Mouse (Mus musculus) cerebellum, adult 2 months (tissue): ENCODE data around the gene Sftpa1. TPM values are rescaled to one million over a fixed set of nuclear protein-coding genes. Genes with fewer than 3 reads are reported as not detected.

Experiments
- DNase-seq, 2 experiments: peaks; one replicate each; pipeline ENCODE4 v3.0.0; 2021
- H3K27ac ChIP-seq: fragments of 200-500 bp; 2 replicates; pipeline ENCODE4 v1.5.1; 2012; ENCODE audit warnings: low read length, control low read depth, inconsistent platforms; ENCODE audit not compliant: insufficient read depth
- H3K27me3 ChIP-seq: fragments of 200-500 bp; 2 replicates; pipeline ENCODE4 v1.6.1; 2012; ENCODE audit warnings: inconsistent platforms, mild to moderate bottlenecking, low read length, moderate library complexity; ENCODE audit not compliant: control insufficient read depth, insufficient read depth
- H3K4me1 ChIP-seq: fragments of 200-500 bp; 2 replicates; pipeline ENCODE4 v1.6.1; 2011; ENCODE audit warnings: low read length; ENCODE audit not compliant: control insufficient read depth, insufficient read depth
- H3K4me3 ChIP-seq: fragments of 200-500 bp; replicated peaks from 2 replicates; pipeline ENCODE3; 2011; ENCODE audit warnings: mild to moderate bottlenecking, low read depth, low read length, control low read depth; ENCODE audit not compliant: insufficient read depth
- CTCF ChIP-seq: fragments of 200-500 bp; IDR thresholded peaks from 2 replicates; pipeline ENCODE4 v1.5.1; 2011; ENCODE audit warnings: low read depth, mild to moderate bottlenecking, control low read depth, low read length, moderate library complexity, borderline replicate concordance; ENCODE audit not compliant: insufficient read depth
- POLR2A ChIP-seq: fragments of 200-500 bp; IDR thresholded peaks from 2 replicates; pipeline ENCODE4 v1.6.1; 2011; ENCODE audit warnings: low read length, control low read depth, borderline replicate concordance; ENCODE audit not compliant: insufficient read depth
- WGBS: fragments of 180-500 bp; shearing (Covaris S2); methylation state at CpG from one replicate; pipeline ENCODE4 v1.1.7; 2018; 5-methylcytosine and 5-hydroxymethylcytosine counted together
- polyA plus RNA-seq: library from polyadenylated mRNA; depleted of rRNA; stranded (reverse); fragments of >200 nt; gene quantifications from 2 replicates; pipeline ENCODE4 v1.2.3, GENCODE M21; 2012

The Sftpa1 gene
- polyA plus RNA-seq, 1 experiment: not detected

GRCm38 (mm10) chr14:41140686-41141085, 9.1 kb downstream of the Sftpa1 start:
- 80% methylated on average over 1 of the region's 1 CpGs for WGBS
- TF ChIP-seq CTCF (no peak), POLR2A (no peak)
- no peak for DNase-seq
- no peaks in the 10 kb centered on the region for H3K4me1 ChIP-seq
- H3K27me3 ChIP-seq: no peaks in the 10 kb centered on the region
- H3K4me3 ChIP-seq: no peak overlapping the region
- H3K27ac ChIP-seq: no peak overlapping the region

- TF ChIP-seq POLR2A (no peak), CTCF (no peak)
- DNase-seq: no peak
- no peak overlapping the region for H3K27ac ChIP-seq
- H3K27me3 ChIP-seq: no peaks in the 10 kb centered on the region
- H3K4me1 ChIP-seq: no peaks in the 10 kb centered on the region
- H3K4me3 ChIP-seq: no peak overlapping the region
- WGBS: 74% methylated on average over 6 of the region's 6 CpGs
Observed at GRCm38 (mm10) chr14:41146035-41146434, 14.5 kb downstream of the Sftpa1 start.

DNA sequence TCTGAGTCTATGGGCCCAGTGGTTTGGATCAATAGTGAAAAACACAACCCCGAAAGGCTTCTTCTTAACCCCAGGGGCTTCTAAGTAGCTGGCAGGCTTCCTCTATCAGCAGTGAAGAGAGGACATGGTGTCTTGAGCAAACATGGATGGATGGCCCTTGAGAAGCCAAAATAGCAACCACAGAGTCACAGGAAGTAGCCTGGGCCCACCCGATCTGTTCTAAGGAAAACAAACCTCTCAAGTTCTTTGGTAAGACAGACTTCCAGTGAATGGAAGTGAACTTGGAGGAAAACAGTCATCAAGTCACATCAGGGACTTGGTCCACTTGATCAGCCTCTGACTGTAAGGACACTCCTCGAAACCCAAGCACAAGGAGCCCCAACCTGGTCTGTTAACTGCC, 15.3 kb downstream of the Sftpa1 start:
- 83% methylated on average over 3 of the region's 3 CpGs for WGBS
- TF ChIP-seq CTCF (no peak), POLR2A (no peak)
- Histone ChIP-seq H3K27ac (no peak overlapping the region), H3K4me3 (no peak overlapping the region), H3K27me3 (no peaks in the 10 kb centered on the region), H3K4me1 (no peaks in the 10 kb centered on the region)
- DNase-seq: no peak

DNA sequence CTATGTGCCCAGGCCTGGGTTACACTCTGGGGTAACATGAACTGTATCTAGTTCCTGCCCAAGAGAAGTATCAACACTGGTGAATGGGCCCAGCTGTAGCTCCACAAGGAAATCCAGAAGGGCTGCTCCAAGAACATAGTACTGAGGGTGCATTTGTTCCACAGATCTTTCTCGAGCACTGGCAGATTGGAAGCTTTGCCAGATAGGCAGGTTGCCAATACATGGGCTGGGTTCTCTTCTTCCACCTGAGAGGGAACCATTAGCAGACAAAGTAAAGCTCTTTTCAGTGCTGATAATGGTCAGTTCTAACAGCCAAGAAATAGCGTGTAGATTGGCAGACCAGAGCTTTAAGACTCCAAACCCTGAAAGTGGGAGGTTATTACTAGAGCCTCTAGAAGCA, 15.8 kb downstream of the Sftpa1 start:
- TF ChIP-seq POLR2A (no peak), CTCF (no peak)
- Histone ChIP-seq H3K4me3 (no peak overlapping the region), H3K27ac (no peak overlapping the region), H3K4me1 (no peaks in the 10 kb centered on the region), H3K27me3 (no peaks in the 10 kb centered on the region)
- DNase-seq: no peak
- WGBS: 49% methylated on average over 2 of the region's 2 CpGs

DNA sequence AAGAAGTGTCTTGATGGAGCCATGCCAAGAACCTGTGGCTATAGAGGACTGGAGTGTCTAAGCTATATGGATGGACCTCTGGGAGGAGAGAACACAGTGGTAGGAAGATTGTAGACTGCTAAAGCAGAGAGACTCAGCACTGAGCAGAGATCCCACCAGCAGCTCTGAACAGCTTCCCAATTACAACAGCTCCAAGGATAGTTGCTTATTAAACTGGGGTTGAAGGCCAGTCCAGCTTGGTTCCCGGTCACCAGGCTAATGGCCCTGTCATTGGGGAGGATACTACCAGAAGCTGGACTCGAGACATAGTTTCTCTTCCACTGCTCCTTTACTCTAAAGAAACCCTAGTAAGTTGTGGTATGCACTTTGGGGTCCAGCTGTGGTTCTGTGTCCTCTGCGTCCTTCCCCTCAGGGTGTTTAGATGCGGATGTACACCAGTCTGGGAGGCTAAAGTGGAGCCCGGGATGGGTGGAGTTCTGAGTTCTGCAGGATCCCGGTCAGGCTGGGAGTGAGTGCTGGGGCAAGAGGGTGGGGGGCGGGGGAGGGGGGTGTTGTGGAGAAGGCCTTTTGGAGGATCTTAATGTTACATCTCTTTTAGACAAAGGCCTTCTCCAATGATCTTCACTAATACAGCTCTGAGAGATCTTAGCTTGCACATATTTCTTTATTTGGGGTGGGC, 19.8 kb downstream of the Sftpa1 start, which contains the start of gene Mbl1:
Gene Mbl1, plus strand, starts transcription at position 239 of the 679 bp plus-strand sequence.
- Histone ChIP-seq H3K4me1 (no peaks in the 10 kb centered on the region), H3K4me3 (no peak within 1 kb of the TSS), H3K27me3 (no peaks in the 10 kb centered on the region), H3K27ac (no peak within 1 kb of the TSS)
- 85% methylated on average over 7 of the region's 7 CpGs for WGBS
- DNase-seq: no peak
- no peak for TF ChIP-seq POLR2A
- no peak for TF ChIP-seq CTCF

DNA sequence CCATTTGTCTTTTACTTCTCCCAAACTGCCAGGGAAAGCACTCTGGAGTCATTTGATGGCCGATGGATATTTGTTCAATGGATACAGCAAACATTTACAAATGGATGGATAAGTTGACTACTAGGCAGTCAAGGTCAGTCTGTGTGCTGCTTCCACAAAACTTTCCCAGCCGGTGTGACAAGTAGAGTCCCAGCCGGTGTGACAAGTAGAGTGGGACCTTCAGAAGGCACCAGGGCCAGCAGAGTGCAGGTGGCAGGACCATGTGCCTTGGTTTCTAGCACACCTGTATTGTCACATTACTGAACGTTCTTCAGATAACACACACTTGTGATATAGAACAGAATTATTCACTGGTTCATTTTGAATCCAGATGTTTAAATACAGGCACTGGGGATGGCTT, 28.5 kb downstream of the Sftpa1 start:
- WGBS: 89% methylated on average over 4 of the region's 4 CpGs
- no peaks in the 10 kb centered on the region for H3K27me3 ChIP-seq
- TF ChIP-seq CTCF (no peak), POLR2A (no peak)

DNA sequence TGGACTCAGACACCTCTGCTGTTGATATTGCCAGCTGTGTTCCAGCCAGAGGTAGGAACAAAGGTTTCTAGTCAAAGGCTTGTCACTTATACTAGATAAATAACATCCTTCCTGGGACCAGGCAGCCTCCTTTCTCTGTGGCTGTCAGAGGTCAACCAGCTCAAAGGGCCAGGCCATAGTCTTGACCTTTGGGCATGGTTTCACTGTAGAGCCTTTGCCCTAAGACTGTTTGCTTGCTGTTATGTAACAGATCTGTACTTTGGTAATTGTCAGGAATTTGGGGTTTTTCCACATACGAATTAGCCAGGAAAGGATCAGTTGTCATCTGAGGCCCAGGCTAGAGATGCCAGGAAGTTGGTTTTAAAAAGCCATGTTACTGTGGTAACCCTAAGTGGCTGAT, 29.2 kb downstream of the Sftpa1 start:
- no peaks in the 10 kb centered on the region for H3K27me3 ChIP-seq
- TF ChIP-seq POLR2A: no peak
- no peak for TF ChIP-seq CTCF
- no peak overlapping the region for H3K27ac ChIP-seq
- H3K4me1 ChIP-seq: no peaks in the 10 kb centered on the region
- DNase-seq: no peak
- WGBS: 58% methylated on average over 1 of the region's 1 CpGs
- H3K4me3 ChIP-seq: no peak overlapping the region

More for the DNA sequence above, 28.5 kb downstream of the Sftpa1 start:
- Histone ChIP-seq H3K4me1 (no peaks in the 10 kb centered on the region), H3K4me3 (no peak overlapping the region), H3K27ac (no peak overlapping the region)
- no peak for DNase-seq

DNA sequence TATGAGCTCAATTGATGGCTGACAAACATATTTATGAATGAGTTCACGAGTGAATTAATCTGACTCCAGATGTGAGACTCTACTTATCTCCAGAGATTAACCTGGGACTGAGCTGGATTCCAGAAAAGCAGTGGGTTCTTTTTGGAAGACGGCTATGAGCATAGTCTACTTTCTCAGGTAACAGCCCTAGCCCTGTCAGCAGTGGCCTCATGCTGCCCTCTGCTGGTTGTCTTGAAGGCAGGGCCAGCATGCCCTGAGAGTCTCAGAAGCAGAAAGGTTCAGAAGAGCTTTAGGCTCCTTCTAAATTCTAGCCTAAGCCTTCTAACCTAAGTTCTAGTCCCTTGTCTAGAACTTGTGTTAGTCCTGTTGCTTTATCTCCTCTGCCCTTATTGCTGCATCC, 31.1 kb downstream of the Sftpa1 start:
- Histone ChIP-seq H3K4me3 (no peak overlapping the region), H3K4me1 (no peaks in the 10 kb centered on the region), H3K27ac (no peak overlapping the region), H3K27me3 (no peaks in the 10 kb centered on the region)
- 21% methylated on average over 2 of the region's 2 CpGs for WGBS
- peak; percentile 9 to 22 for DNase-seq
- TF ChIP-seq POLR2A: no peak
- peak; percentile 39; the same call in 1 of the 2 replicates for TF ChIP-seq CTCF

DNA sequence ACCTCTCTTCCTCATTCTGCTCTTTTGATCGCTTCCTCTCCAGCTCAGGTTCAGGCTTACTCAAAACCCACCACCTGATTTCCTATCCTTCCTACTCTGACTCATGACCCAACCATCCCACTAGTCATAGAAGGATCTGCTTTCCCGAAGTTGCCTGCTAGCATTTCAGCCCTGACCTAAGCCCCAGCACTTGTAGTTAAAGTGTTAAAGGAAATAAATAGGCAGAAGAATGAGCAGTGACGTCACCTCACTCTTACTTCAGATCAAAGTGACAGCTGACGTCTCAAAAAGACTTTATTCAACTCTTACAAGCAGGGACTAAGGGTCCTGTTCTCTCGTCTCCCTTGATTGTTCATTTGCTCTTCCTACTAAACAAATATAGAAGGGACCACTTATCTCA, 35.7 kb downstream of the Sftpa1 start:
- H3K4me1 ChIP-seq: no peaks in the 10 kb centered on the region
- no peak overlapping the region for H3K4me3 ChIP-seq
- H3K27me3 ChIP-seq: no peaks in the 10 kb centered on the region
- no peak overlapping the region for H3K27ac ChIP-seq
- no peak for DNase-seq
- WGBS: 63% methylated on average over 5 of the region's 5 CpGs
- TF ChIP-seq POLR2A (no peak), CTCF (no peak)
